Mouse (Mus musculus) small intestine, adult 2 months (tissue): ENCODE data around the gene Gas2l1. TPM values are rescaled to one million over a fixed set of nuclear protein-coding genes. Genes with fewer than 3 reads are reported as not detected.

Experiments
- H3K27ac ChIP-seq: fragments of 200-500 bp; 2 replicates; pipeline ENCODE4 v1.5.1; 2012; ENCODE audit warnings: low read depth, low read length, control low read depth, inconsistent platforms; ENCODE audit not compliant: insufficient read depth
- H3K27me3 ChIP-seq: fragments of 200-500 bp; 2 replicates; pipeline ENCODE4 v1.6.1; 2012; ENCODE audit warnings: mild to moderate bottlenecking, moderate library complexity, low read length, inconsistent platforms; ENCODE audit not compliant: control insufficient read depth, insufficient read depth
- H3K36me3 ChIP-seq: fragments of 200-500 bp; 2 replicates; pipeline ENCODE4 v1.6.1; 2012; ENCODE audit warnings: mild to moderate bottlenecking, low read length, control low read depth, inconsistent platforms; ENCODE audit not compliant: control insufficient read depth, insufficient read depth
- H3K4me1 ChIP-seq: fragments of 200-500 bp; 2 replicates; pipeline ENCODE4 v1.6.1; 2012; ENCODE audit warnings: low read length, inconsistent platforms, mixed read lengths; ENCODE audit not compliant: control insufficient read depth, insufficient read depth, insufficient read length
- H3K4me3 ChIP-seq: fragments of 200-500 bp; 2 replicates; pipeline ENCODE4 v1.5.1; 2012; ENCODE audit warnings: low read depth, mild to moderate bottlenecking, control low read depth, inconsistent platforms, low read length, moderate library complexity
- CTCF ChIP-seq: fragments of 200-500 bp; IDR thresholded peaks from 2 replicates; pipeline ENCODE4 v1.5.1; 2012; ENCODE audit warnings: low read depth, mild to moderate bottlenecking, control low read depth, inconsistent platforms, low read length, moderate library complexity, mixed read lengths; ENCODE audit not compliant: insufficient replicate concordance, insufficient read length; ENCODE audit errors: extremely low read depth
- POLR2A ChIP-seq: fragments of 200-500 bp; IDR thresholded peaks from 2 replicates; pipeline ENCODE4 v1.6.1; 2012; ENCODE audit warnings: low read depth, mild to moderate bottlenecking, control low read depth, inconsistent platforms, low read length, moderate library complexity
- WGBS: fragments of 180-500 bp; shearing (Covaris S2); methylation state at CpG from one replicate; pipeline ENCODE4 v1.1.7; 2018; 5-methylcytosine and 5-hydroxymethylcytosine counted together
- polyA plus RNA-seq: library from polyadenylated mRNA; depleted of rRNA; stranded (reverse); fragments of >200 nt; gene quantifications from 2 replicates; pipeline ENCODE4 v1.2.3, GENCODE M21; 2012

Gas2l1 gene
- polyA plus RNA-seq, 1 experiment = 123 TPM

GRCm38 (mm10) chr11:5041144-5041780 lies 23.9 kb downstream of the Gas2l1 start:
- H3K27me3 ChIP-seq = no peaks in the 10 kb centered on the region
- no peak overlapping the region for H3K4me3 ChIP-seq
- H3K4me1 ChIP-seq = no peaks in the 10 kb centered on the region
- H3K36me3 ChIP-seq = peaks cover 61% of the 10 kb centered on the region
- H3K27ac ChIP-seq = no peak overlapping the region
- TF ChIP-seq CTCF (no peak), POLR2A (no peak)
- 82% methylated on average over 18 of the region's 18 CpGs for WGBS

- TF ChIP-seq POLR2A (no peak), CTCF (no peak)
- H3K36me3 ChIP-seq = peaks cover 66% of the 10 kb centered on the region
- WGBS = 90% methylated on average over 5 of the region's 5 CpGs
Measured at GRCm38 (mm10) chr11:5040585-5040984, 24.5 kb downstream of the Gas2l1 start.

GRCm38 (mm10) chr11:5037146-5037854 lies 27.8 kb downstream of the Gas2l1 start:
- no peak overlapping the region for H3K4me3 ChIP-seq
- 72% methylated on average over 8 of the region's 8 CpGs for WGBS
- TF ChIP-seq CTCF = no peak
- TF ChIP-seq POLR2A = no peak
- peaks cover 88% of the 10 kb centered on the region for H3K36me3 ChIP-seq
- H3K27me3 ChIP-seq = no peaks in the 10 kb centered on the region
- H3K4me1 ChIP-seq = no peaks in the 10 kb centered on the region
- H3K27ac ChIP-seq = no peak overlapping the region

More at GRCm38 (mm10) chr11:5040585-5040984, 24.5 kb downstream of the Gas2l1 start:
- Histone ChIP-seq H3K4me3 (no peak overlapping the region), H3K27me3 (no peaks in the 10 kb centered on the region), H3K4me1 (no peaks in the 10 kb centered on the region), H3K27ac (no peak overlapping the region)

GRCm38 (mm10) chr11:5035421-5035820 lies 29.7 kb downstream of the Gas2l1 start:
- peaks cover 88% of the 10 kb centered on the region for H3K36me3 ChIP-seq
- no peak overlapping the region for H3K4me3 ChIP-seq
- no peaks in the 10 kb centered on the region for H3K4me1 ChIP-seq
- no peaks in the 10 kb centered on the region for H3K27me3 ChIP-seq
- no peak overlapping the region for H3K27ac ChIP-seq
- TF ChIP-seq CTCF (no peak), POLR2A (no peak)
- 92% methylated on average over 4 of the region's 4 CpGs for WGBS

- H3K4me3 ChIP-seq = no peak overlapping the region
- no peak overlapping the region for H3K27ac ChIP-seq
- H3K27me3 ChIP-seq = no peaks in the 10 kb centered on the region
- no peaks in the 10 kb centered on the region for H3K4me1 ChIP-seq
- peaks cover 83% of the 10 kb centered on the region for H3K36me3 ChIP-seq
- WGBS = 32% methylated on average over 3 of the region's 3 CpGs
- TF ChIP-seq CTCF = no peak
Measured at GRCm38 (mm10) chr11:5033136-5033535, 32.0 kb downstream of the Gas2l1 start.

- H3K27ac ChIP-seq = no peak overlapping the region
- H3K36me3 ChIP-seq = peaks cover 83% of the 10 kb centered on the region
- H3K4me1 ChIP-seq = no peaks in the 10 kb centered on the region
- no peak overlapping the region for H3K4me3 ChIP-seq
- H3K27me3 ChIP-seq = no peaks in the 10 kb centered on the region
- 77% methylated on average over 10 of the region's 10 CpGs for WGBS
- TF ChIP-seq POLR2A (no peak), CTCF (no peak)
Measured at GRCm38 (mm10) chr11:5032706-5033105, 32.4 kb downstream of the Gas2l1 start.

GRCm38 (mm10) chr11:5028228-5028627 lies 36.9 kb downstream of the Gas2l1 start:
- H3K27me3 ChIP-seq = no peaks in the 10 kb centered on the region
- H3K4me1 ChIP-seq = no peaks in the 10 kb centered on the region
- H3K27ac ChIP-seq = no peak overlapping the region
- H3K36me3 ChIP-seq = peaks cover 86% of the 10 kb centered on the region
- 93% methylated on average over 7 of the region's 7 CpGs for WGBS
- no peak for TF ChIP-seq CTCF
- no peak for TF ChIP-seq POLR2A
- no peak overlapping the region for H3K4me3 ChIP-seq
